Mouse (Mus musculus) stomach, postnatal 0 days (tissue): ENCODE measurements at regions not wholly inside any gene's neighbourhood (a gene's known extent, or its start where the extent isn't known, plus 50 kb on each side); places are given as distances from the start of the nearest gene placed in this dataset.

Source experiments
- ATAC-seq: fragments of 200-750 bp; cut with Nextera tagmentation; 2 replicates; pipeline ENCODE4 v1.8.0; 2017; ENCODE audit not compliant: low FRiP score, low TSS enrichment
- DNase-seq: peaks from one replicate; pipeline ENCODE4 v3.0.0-alpha.2; 2016; ENCODE audit warnings: low spot score
- H3K27ac ChIP-seq: fragments of 300-500 bp; sonication (generic); replicated peaks from 2 replicates; pipeline ENCODE4 v1.5.1; 2014; ENCODE audit warnings: mild to moderate bottlenecking, control low read depth
- H3K27me3 ChIP-seq: fragments of 300-500 bp; sonication (generic); 2 replicates; pipeline ENCODE4 v1.6.1; 2014; ENCODE audit warnings: low read length; ENCODE audit not compliant: control insufficient read depth, insufficient read depth
- H3K36me3 ChIP-seq: fragments of 300-500 bp; sonication (generic); 2 replicates; pipeline ENCODE4 v1.6.1; 2014; ENCODE audit warnings: low read length, mixed read lengths; ENCODE audit not compliant: control insufficient read depth, insufficient read depth
- H3K4me1 ChIP-seq: fragments of 300-500 bp; sonication (generic); replicated peaks from 2 replicates; pipeline ENCODE4 v1.6.1; 2014; ENCODE audit warnings: antibody characterized with exemption; ENCODE audit not compliant: control insufficient read depth, insufficient read depth
- H3K4me2 ChIP-seq: fragments of 300-500 bp; sonication (generic); replicated peaks from 2 replicates; pipeline ENCODE4 v1.6.1; 2014; ENCODE audit warnings: low read depth, mild to moderate bottlenecking, control low read depth, moderate library complexity
- H3K4me3 ChIP-seq: fragments of 300-500 bp; sonication (generic); 2 replicates; pipeline ENCODE4 v1.5.1; 2014; ENCODE audit warnings: low read depth, low read length, control low read depth
- H3K9ac ChIP-seq: fragments of 300-500 bp; sonication (generic); 2 replicates; pipeline ENCODE4 v1.6.1; 2014; ENCODE audit warnings: mild to moderate bottlenecking, low read length, control low read depth, mixed read lengths
- H3K9me3 ChIP-seq: fragments of 300-500 bp; sonication (generic); 2 replicates; pipeline ENCODE4 v1.6.1; 2016; ENCODE audit warnings: low read length; ENCODE audit not compliant: control insufficient read depth
- CTCF ChIP-seq: IDR thresholded peaks from 2 replicates; pipeline ENCODE4 v1.5.1; 2016; ENCODE audit warnings: antibody characterized with exemption, low read depth, mild to moderate bottlenecking, moderate library complexity
- EP300 ChIP-seq: optimal IDR thresholded peaks from 2 replicates; pipeline ENCODE3; 2016; ENCODE audit warnings: antibody characterized with exemption
- WGBS: fragments of 180-500 bp; shearing (Covaris S2); extraction: QIAGEN DNeasy Blood & Tissue Kit; methylation state at CpG from one replicate; pipeline ENCODE4 v1.1.7; 2014; 5-methylcytosine and 5-hydroxymethylcytosine counted together

DNA sequence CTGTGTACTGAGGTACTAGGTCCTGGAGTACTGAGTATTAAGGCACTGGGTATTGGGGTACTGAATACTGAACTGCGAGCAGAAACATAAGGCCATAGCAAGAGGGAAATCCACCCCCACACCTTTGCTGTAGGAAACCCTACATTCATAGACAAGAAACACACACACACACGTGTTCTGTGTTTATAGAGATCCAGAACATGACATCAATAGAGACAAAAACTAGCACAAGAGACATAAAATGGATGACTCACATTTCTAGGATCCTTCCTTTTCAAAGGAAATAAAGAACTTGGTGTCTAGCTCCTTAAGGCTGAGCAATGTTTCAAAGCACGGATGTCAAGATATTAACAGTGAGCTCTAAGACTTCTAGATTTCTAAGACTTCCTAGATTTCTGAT is 49.9 kb upstream of the Nepro start:
- no peak overlapping the region for H3K9ac ChIP-seq
- no peak overlapping the region for H3K4me3 ChIP-seq
- H3K27ac ChIP-seq = no peak overlapping the region
- no peak for TF ChIP-seq EP300
- TF ChIP-seq CTCF = no peak
- WGBS = 84% methylated on average over 3 of the region's 3 CpGs
- H3K4me2 ChIP-seq = no peak overlapping the region
- no peaks in the 10 kb centered on the region for H3K27me3 ChIP-seq
- no peaks in the 10 kb centered on the region for H3K9me3 ChIP-seq
- DNase-seq (no peak), ATAC-seq (no peak)
- no peaks in the 10 kb centered on the region for H3K36me3 ChIP-seq
- 0 out of 2 replicates have a peak, but pooled peaks cover 3% of the 10 kb centered on the region for H3K4me1 ChIP-seq

DNA sequence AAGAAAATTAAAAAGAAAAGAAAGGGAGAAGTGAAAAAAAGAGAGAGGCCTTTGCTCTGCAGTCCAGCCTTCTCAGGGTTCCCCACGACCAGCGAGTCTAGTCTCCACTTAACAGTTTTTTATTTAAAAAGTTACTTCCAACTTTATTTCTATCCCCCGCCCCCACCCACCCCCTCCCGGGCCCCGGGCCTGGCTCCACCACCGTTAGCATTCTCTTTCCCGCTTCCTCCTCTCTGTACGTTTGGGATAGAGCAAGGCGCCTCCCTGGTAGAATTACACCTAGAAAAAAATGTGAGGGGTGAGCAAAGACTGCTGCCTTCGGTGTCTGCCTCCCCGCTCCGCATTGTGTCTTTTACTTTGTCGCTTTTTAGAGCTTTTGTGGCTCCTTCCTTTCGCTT is 51.7 kb upstream of the Nepro start:
- 0 out of 2 replicates have a peak overlapping the region, but pooled peaks have one; percentile 5 for H3K9ac ChIP-seq
- H3K4me2 ChIP-seq = peak overlapping the region; percentile 42
- 11% methylated on average over 14 of the region's 14 CpGs for WGBS

DNA sequence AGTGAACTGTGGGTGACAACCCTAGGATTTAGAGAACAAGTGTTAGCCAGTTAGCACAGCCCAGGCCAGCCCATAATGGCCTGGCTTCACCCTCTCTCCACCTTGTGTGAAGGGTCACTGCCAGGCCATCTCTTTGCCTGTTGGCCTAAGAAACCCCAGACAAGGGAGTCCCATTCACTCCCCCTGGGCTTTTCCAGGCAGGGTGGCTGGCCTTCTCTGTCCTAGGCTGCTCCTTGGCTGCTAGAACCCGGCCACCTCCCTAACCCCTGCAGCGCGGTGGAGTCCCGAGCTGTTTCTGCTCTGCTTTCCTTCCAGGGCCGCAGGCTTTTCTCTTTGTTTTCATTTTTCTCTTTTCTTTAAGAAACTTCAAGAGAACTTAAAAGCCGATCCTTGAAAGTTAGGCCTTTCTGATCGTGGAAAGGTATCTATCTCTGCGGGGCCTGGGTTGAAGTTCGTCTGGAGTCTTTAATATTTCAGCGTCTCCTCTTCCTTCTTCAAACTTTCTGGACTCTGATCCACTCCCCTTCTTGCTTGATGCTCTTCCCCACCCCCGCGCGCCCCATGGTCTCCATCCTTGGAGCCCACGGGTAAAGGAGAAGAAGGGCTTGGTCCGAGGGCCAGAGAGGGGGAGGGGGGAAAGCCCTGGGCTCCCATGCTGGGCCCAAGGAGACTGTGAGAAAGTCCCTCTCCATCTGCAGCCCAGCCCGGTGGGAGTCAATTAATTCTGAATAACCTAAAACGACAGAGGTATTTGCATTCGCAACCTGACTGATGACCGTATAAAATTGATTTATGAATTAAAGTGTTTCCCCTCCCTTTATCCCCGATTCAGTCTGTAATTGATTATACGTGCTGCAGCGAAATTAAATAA is 52.3 kb upstream of the Nepro start:
- Histone ChIP-seq H3K9ac (no peak overlapping the region), H3K4me2 (no peak overlapping the region), H3K36me3 (no peaks in the 10 kb centered on the region), H3K27ac (no peak overlapping the region), H3K4me3 (no peak overlapping the region), H3K9me3 (no peaks in the 10 kb centered on the region), H3K4me1 (0 out of 2 replicates have a peak, but pooled peaks cover 3% of the 10 kb centered on the region), H3K27me3 (no peaks in the 10 kb centered on the region)
- DNase-seq = no peak
- TF ChIP-seq EP300 (no peak), CTCF (no peak)
- ATAC-seq = no peak
- whole genome bisulfite sequencing = 38% methylated on average over 22 of the region's 22 CpGs

More for the DNA sequence above, 51.7 kb upstream of the Nepro start:
- Histone ChIP-seq H3K27ac (0 out of 2 replicates have a peak overlapping the region, but pooled peaks have one; percentile 5), H3K27me3 (no peaks in the 10 kb centered on the region), H3K4me1 (0 out of 2 replicates have a peak, but pooled peaks cover 3% of the 10 kb centered on the region), H3K36me3 (no peaks in the 10 kb centered on the region), H3K9me3 (no peaks in the 10 kb centered on the region), H3K4me3 (peak overlapping the region; percentile 12; the same call in 1 of the 2 replicates)
- ATAC-seq (no peak), DNase-seq (no peak)
- TF ChIP-seq CTCF = no peak
- no peak for TF ChIP-seq EP300

DNA sequence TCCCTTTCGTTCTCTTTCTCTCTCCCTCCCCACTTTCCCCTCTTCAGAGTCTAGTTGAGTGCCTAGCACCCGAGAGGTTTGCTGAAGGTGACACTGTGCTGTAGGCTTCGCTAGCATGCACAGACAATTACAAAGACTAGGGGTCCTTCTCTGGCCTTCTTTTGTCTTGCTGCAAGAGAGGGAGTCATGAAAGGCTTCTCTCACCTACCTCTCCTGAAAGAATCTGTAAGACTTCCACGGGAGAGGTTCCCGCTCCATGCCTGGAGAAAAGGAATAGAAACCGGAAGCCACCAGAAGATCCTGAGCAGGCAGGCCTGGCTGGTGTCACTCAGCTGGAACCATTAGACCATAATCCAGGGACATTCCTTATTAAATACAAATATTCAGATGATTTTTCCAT is 56.0 kb upstream of the Nepro start:
- WGBS = 91% methylated on average over 6 of the region's 6 CpGs
- H3K4me2 ChIP-seq = no peak overlapping the region
- no peak overlapping the region for H3K27ac ChIP-seq
- no peak for TF ChIP-seq EP300
- no peak for TF ChIP-seq CTCF
- DNase-seq (no peak), ATAC-seq (no peak)
- H3K4me1 ChIP-seq = 0 out of 2 replicates have a peak, but pooled peaks cover 3% of the 10 kb centered on the region
- no peak overlapping the region for H3K4me3 ChIP-seq
- no peaks in the 10 kb centered on the region for H3K9me3 ChIP-seq
- no peak overlapping the region for H3K9ac ChIP-seq
- no peaks in the 10 kb centered on the region for H3K27me3 ChIP-seq
- H3K36me3 ChIP-seq = no peaks in the 10 kb centered on the region

DNA sequence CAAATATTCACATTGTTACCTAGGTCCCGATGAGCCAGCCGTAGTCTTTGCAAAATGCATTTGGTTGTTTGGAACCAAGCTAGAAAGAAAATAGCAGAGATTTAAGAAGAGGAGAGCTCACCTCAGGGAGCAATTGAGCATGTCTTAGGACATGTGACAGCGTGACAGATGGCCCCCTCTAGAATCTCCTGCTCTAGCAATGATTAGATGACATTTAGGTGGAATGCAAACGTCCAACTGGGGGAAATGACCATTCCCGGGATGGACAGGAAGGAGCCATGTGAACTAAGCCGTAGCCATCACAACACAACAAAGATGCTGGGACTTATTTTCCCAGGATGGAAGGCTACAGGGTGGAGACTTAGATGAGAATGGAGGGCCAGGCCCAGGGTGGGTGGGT is 57.0 kb upstream of the Nepro start:
- Histone ChIP-seq H3K36me3 (no peaks in the 10 kb centered on the region), H3K27me3 (no peaks in the 10 kb centered on the region), H3K4me1 (0 out of 2 replicates have a peak, but pooled peaks cover 3% of the 10 kb centered on the region), H3K4me2 (no peak overlapping the region), H3K9ac (no peak overlapping the region), H3K27ac (no peak overlapping the region), H3K9me3 (no peaks in the 10 kb centered on the region), H3K4me3 (no peak overlapping the region)
- TF ChIP-seq CTCF = no peak
- TF ChIP-seq EP300 = no peak
- DNase-seq (no peak), ATAC-seq (no peak)
- WGBS = 57% methylated on average over 6 of the region's 6 CpGs

DNA sequence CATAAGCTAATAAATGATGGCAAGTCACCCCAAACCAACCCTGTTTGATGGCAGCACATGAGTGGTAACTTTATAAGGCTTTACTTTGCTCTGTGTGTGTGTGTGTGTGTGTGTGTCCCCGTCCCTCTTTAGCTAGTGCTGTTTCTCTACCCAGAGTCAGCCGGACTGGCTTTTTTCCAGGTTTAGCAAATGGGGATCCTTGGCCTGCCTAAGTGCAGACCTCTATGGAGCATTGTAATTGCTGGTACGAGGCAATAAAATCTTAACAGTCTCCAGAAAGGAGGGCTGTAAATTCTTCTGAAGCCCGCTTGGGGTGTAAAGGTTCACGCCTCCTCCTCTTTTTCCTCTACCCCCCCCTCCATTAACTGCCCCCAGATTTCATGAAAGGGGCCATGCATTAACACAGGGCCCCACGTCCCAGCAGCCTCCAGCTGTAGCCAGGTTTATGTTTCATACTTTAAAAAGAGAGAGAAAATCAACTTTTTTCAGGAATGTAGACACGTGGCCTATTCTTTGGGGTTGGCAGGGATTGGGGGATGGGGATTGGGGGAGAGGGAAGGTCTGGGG is 57.6 kb upstream of the Nepro start:
- H3K9me3 ChIP-seq = no peaks in the 10 kb centered on the region
- DNase-seq (no peak), ATAC-seq (0 out of 2 replicates have a peak, but pooled peaks have one; percentile 26)
- no peaks in the 10 kb centered on the region for H3K36me3 ChIP-seq
- H3K4me2 ChIP-seq = no peak overlapping the region
- no peak for TF ChIP-seq EP300
- no peak for TF ChIP-seq CTCF
- no peaks in the 10 kb centered on the region for H3K27me3 ChIP-seq
- 57% methylated on average over 7 of the region's 7 CpGs for WGBS
- H3K4me1 ChIP-seq = 0 out of 2 replicates have a peak, but pooled peaks cover 1% of the 10 kb centered on the region
- H3K4me3 ChIP-seq = no peak overlapping the region
- no peak overlapping the region for H3K27ac ChIP-seq
- no peak overlapping the region for H3K9ac ChIP-seq
